Mouse (Mus musculus) liver, embryonic 13.5 days (tissue): ENCODE measurements around the gene Pdik1l. TPM values are rescaled to one million over a fixed set of nuclear protein-coding genes. Genes with fewer than 3 reads are reported as not detected.
"Not testable (repeated sequence)": the region's sequence is repeated elsewhere in the genome, so short reads cannot be mapped to it uniquely, and the experiment has no call there.

Experiments used
- ATAC-seq: fragments of 200-750 bp; cut with Nextera tagmentation; 2 replicates; pipeline ENCODE4 v1.8.0; 2017; ENCODE audit warnings: low read depth, mild to moderate bottlenecking, moderate number of reproducible peaks, moderate library complexity
- DNase-seq: peaks from one replicate; pipeline ENCODE4 v3.0.0; 2022
- H3K27ac ChIP-seq: fragments of 300-500 bp; sonication (generic); 2 replicates; pipeline ENCODE4 v1.5.1; 2015; ENCODE audit warnings: moderate library complexity, mild to moderate bottlenecking, inconsistent platforms
- H3K27me3 ChIP-seq: fragments of 300-500 bp; sonication (generic); 2 replicates; pipeline ENCODE4 v1.6.1; 2015; ENCODE audit warnings: mild to moderate bottlenecking, inconsistent platforms
- H3K36me3 ChIP-seq: fragments of 300-500 bp; sonication (generic); 2 replicates; pipeline ENCODE4 v1.6.1; 2015; ENCODE audit warnings: mild to moderate bottlenecking, inconsistent platforms
- H3K4me1 ChIP-seq: fragments of 300-500 bp; sonication (generic); replicated peaks from 2 replicates; pipeline ENCODE4 v1.6.1; 2015; ENCODE audit warnings: inconsistent platforms
- H3K4me2 ChIP-seq: fragments of 300-500 bp; sonication (generic); 2 replicates; pipeline ENCODE4 v1.6.1; 2015; ENCODE audit warnings: inconsistent platforms, mild to moderate bottlenecking, moderate library complexity
- H3K4me3 ChIP-seq: fragments of 300-500 bp; sonication (generic); replicated peaks from 2 replicates; pipeline ENCODE4 v1.5.1; 2015; ENCODE audit warnings: mild to moderate bottlenecking, inconsistent platforms
- H3K9ac ChIP-seq: fragments of 300-500 bp; sonication (generic); 2 replicates; pipeline ENCODE4 v1.6.1; 2015; ENCODE audit warnings: mild to moderate bottlenecking, inconsistent platforms
- H3K9me3 ChIP-seq: fragments of 300-500 bp; sonication (generic); replicated peaks from 2 replicates; pipeline ENCODE4 v1.6.1; 2016; ENCODE audit warnings: inconsistent platforms
- WGBS: fragments of 180-500 bp; shearing (Covaris S2); methylation state at CpG from one replicate; pipeline ENCODE4 v1.1.7; 2015; ENCODE audit not compliant: insufficient replicate concordance; 5-methylcytosine and 5-hydroxymethylcytosine counted together
- polyA plus RNA-seq: library from polyadenylated mRNA; unstranded; fragments of >200 nt; fragmentation: Nextera tagmentation; extraction: Ambion mirVana; gene quantifications from 2 replicates; pipeline ENCODE4 v1.2.1, GENCODE M21; 2015

The Pdik1l gene
- polyA plus RNA-seq, 1 experiment from 2014 or later = 12.3 TPM

DNA sequence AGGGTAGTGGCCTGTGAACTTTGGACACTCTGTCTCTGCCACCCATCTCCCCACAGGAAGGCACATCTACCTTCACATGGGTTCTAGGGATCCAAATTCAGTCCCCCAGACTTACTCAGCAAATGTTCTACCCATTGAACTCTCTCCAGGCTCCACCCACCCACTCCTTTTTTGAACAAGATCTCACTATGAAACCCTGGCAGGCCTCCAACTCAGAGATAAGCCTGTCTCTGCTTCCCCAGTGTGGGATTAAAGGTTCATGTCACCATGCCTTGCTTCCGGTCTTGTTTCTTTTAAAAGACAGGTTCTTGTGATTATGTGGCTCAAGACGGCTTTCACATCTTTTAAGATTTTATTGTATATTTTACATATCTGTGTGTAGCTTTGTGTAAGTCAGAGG lies 2.8 kb downstream of the Pdik1l start:
- Histone ChIP-seq H3K4me3 (peak overlapping the region; percentile 100), H3K9me3 (no peaks in the 10 kb centered on the region), H3K9ac (peak overlapping the region; percentile 99), H3K27ac (peak overlapping the region; percentile 87), H3K4me1 (peaks cover 47% of the 10 kb centered on the region), H3K36me3 (peaks cover 46% of the 10 kb centered on the region), H3K27me3 (no peaks in the 10 kb centered on the region), H3K4me2 (peak overlapping the region; percentile 92)
- DNase-seq = peak; percentile 69
- ATAC-seq = no peak
- WGBS = 22% methylated on average over 2 of the region's 2 CpGs

GRCm38 (mm10) chr4:134273417-134274345 lies 14.0 kb downstream of the Pdik1l start:
- Histone ChIP-seq H3K9me3 (no peaks in the 10 kb centered on the region), H3K4me3 (peak overlapping the region; percentile 41), H3K4me2 (peak overlapping the region; percentile 67), H3K9ac (peak overlapping the region; percentile 62), H3K36me3 (peaks cover 28% of the 10 kb centered on the region), H3K4me1 (peaks cover 28% of the 10 kb centered on the region), H3K27me3 (no peaks in the 10 kb centered on the region), H3K27ac (peak overlapping the region; percentile 92)
- ATAC-seq (peak; percentile 94), DNase-seq (peak; percentile 62)
- WGBS = under 1% methylated on average over 14 of the region's 14 CpGs

GRCm38 (mm10) chr4:134272731-134273416 lies 14.8 kb downstream of the Pdik1l start:
- Histone ChIP-seq H3K9ac (peak overlapping the region; percentile 62), H3K9me3 (no peaks in the 10 kb centered on the region), H3K36me3 (peaks cover 21% of the 10 kb centered on the region), H3K27ac (peak overlapping the region; percentile 92), H3K27me3 (no peaks in the 10 kb centered on the region), H3K4me3 (peak overlapping the region; percentile 41), H3K4me1 (peaks cover 28% of the 10 kb centered on the region), H3K4me2 (peak overlapping the region; percentile 67)
- ATAC-seq = peak; percentile 50
- no peak for DNase-seq
- 12% methylated on average over 12 of the region's 13 CpGs for WGBS

- WGBS = 64% methylated on average over 7 of the region's 7 CpGs
- Histone ChIP-seq H3K36me3 (peaks cover 13% of the 10 kb centered on the region), H3K4me1 (peaks cover 28% of the 10 kb centered on the region), H3K27ac (peak overlapping the region; percentile 29; the same call in 1 of the 2 replicates), H3K27me3 (no peaks in the 10 kb centered on the region), H3K9ac (no peak overlapping the region), H3K4me3 (no peak overlapping the region), H3K9me3 (no peaks in the 10 kb centered on the region), H3K4me2 (peak overlapping the region; percentile 67; the same call in 1 of the 2 replicates)
- no peak for DNase-seq
- ATAC-seq = no peak
Observed at GRCm38 (mm10) chr4:134271979-134272378, 15.7 kb downstream of the Pdik1l start.

DNA sequence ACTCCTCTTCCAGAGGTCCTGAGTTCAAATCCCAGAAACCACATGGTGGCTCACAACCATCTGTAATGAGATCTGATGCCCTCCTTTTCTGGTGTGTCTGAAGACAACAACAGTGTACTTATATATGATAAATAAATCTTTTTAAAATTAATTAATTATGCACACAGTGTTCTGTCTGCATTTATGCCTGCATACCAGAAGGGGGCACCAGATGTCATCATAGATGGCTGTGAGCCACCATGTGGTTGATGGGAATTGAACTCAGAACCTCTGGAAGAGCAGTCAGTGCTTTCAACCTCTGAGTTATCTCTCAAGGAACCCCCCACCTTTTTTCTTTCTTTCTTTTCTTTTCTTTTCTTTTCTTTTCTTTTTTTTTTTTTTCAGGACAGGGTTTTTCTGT lies 18.1 kb downstream of the Pdik1l start:
- peaks cover 27% of the 10 kb centered on the region for H3K4me1 ChIP-seq
- ATAC-seq, H3K4me2 ChIP-seq, H3K4me3 ChIP-seq, H3K27ac ChIP-seq, DNase-seq, H3K9ac ChIP-seq, H3K9me3 ChIP-seq, H3K36me3 ChIP-seq, H3K27me3 ChIP-seq: not testable (repeated sequence)

DNA sequence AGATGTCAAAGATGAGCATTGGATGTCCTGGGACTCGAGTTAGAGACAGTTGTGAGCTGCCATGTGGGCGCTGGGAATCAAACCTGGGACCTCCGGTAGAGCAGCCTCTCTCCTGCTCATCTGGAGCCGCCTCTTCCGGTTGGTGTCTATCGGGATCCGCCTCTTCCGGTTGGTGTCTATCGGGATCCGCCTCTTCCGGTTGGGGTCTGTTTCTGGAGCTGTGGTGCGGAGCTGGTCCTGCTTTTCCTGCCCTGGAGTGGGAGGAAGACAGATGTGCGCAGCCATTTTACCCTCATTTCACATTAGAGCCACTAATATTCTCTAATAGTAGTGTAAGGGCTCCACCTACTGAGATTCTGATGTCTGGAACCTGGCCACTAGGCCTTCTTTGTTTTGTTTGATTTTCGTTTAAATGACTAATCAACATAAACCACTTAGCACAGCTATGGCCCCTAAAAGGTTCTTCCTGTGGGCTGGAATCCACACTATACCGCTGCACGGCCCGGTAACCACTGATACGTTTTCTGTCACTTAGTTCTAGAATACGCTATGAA lies 19.5 kb downstream of the Pdik1l start:
- ATAC-seq (no peak), DNase-seq (no peak)
- no peak overlapping the region for H3K4me3 ChIP-seq
- no peak overlapping the region for H3K9ac ChIP-seq
- no peaks in the 10 kb centered on the region for H3K36me3 ChIP-seq
- H3K27ac ChIP-seq = no peak overlapping the region
- H3K4me1 ChIP-seq = peaks cover 13% of the 10 kb centered on the region
- H3K4me2 ChIP-seq = no peak overlapping the region
- H3K27me3 ChIP-seq = no peaks in the 10 kb centered on the region
- whole genome bisulfite sequencing = 72% methylated on average over 19 of the region's 19 CpGs
- no peaks in the 10 kb centered on the region for H3K9me3 ChIP-seq

DNA sequence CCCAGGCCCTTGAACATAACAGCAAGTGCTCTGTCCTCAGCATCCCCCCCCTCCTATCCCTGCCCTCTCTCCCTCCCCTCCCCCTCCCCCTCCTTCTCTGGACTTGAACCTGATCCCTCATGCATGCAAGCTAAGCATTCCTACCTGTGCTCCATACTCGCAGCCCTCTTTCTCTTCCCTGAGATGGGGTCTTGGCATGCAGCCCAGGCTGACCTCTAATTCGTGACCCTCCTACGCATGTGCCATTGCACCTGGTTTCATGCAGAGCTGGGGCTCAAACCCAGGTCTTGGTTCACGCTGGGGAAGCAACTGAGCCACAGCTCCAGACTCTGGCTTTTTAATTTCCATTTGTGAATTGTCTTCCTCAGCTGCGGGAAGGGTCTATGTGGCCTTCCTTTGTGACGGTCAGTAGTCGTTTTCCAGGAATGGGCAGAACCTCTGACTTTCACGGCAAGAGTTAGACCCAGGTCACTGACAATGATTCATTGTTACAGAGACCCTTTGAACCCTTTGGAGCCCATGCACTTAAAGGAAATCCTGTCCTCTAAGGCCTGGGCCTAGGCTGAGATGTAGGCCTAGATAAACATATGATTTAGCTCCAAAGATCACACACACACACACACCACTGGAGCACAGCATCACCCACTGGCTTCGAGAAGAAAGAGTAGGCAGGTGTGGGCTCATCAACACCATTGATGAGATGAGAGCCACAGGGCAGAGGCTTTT lies 21.7 kb downstream of the Pdik1l start:
- Histone ChIP-seq H3K9me3 (no peaks in the 10 kb centered on the region), H3K36me3 (no peaks in the 10 kb centered on the region), H3K4me2 (no peak overlapping the region), H3K4me3 (no peak overlapping the region), H3K27me3 (peaks cover 9% of the 10 kb centered on the region; the same call in 1 of the 2 replicates), H3K9ac (no peak overlapping the region), H3K4me1 (no peaks in the 10 kb centered on the region), H3K27ac (no peak overlapping the region)
- DNase-seq (no peak), ATAC-seq (no peak)
- 51% methylated on average over 9 of the region's 9 CpGs for WGBS

GRCm38 (mm10) chr4:134263191-134263590 lies 24.5 kb downstream of the Pdik1l start:
- no peaks in the 10 kb centered on the region for H3K36me3 ChIP-seq
- no peak overlapping the region for H3K27ac ChIP-seq
- peaks cover 9% of the 10 kb centered on the region; the same call in 1 of the 2 replicates for H3K27me3 ChIP-seq
- 33% methylated on average over 6 of the region's 6 CpGs for WGBS
- no peak overlapping the region for H3K4me3 ChIP-seq
- H3K9ac ChIP-seq = no peak overlapping the region
- H3K9me3 ChIP-seq = no peaks in the 10 kb centered on the region
- no peak overlapping the region for H3K4me2 ChIP-seq
- DNase-seq (no peak), ATAC-seq (no peak)
- H3K4me1 ChIP-seq = peaks cover 5% of the 10 kb centered on the region

DNA sequence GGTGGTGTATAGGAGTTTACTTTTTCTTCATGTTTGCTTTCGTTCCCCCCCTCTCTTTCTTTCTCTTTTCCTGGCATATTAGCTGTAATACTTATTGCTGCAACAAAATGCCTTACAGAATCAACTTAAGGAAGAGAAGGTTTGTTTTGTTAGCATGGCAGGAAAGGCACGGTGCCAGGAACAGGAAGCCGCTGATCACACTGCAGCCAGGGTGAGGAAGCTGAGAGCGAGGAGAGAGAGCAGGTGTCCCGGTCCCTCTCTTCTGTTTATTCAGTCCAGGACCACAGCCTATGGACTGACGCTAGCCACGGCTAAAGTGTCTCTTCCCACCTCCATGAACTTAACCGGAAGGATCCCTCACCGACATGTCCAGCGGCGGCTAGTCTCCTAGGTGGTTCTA lies 29.3 kb downstream of the Pdik1l start:
- ATAC-seq = no peak
- no peak overlapping the region for H3K9ac ChIP-seq
- H3K27ac ChIP-seq = no peak overlapping the region
- H3K4me3 ChIP-seq = no peak overlapping the region
- no peak for DNase-seq
- H3K9me3 ChIP-seq = no peaks in the 10 kb centered on the region
- no peak overlapping the region for H3K4me2 ChIP-seq
- H3K36me3 ChIP-seq = no peaks in the 10 kb centered on the region
- peaks cover 48% of the 10 kb centered on the region for H3K4me1 ChIP-seq
- WGBS = 33% methylated on average over 11 of the region's 11 CpGs
- peaks cover 49% of the 10 kb centered on the region for H3K27me3 ChIP-seq

- ATAC-seq (no peak), DNase-seq (no peak)
- peaks cover 53% of the 10 kb centered on the region for H3K4me1 ChIP-seq
- H3K4me2 ChIP-seq = no peak overlapping the region
- H3K4me3 ChIP-seq = no peak overlapping the region
- WGBS = 30% methylated on average over 11 of the region's 11 CpGs
- H3K9ac ChIP-seq = no peak overlapping the region
- H3K9me3 ChIP-seq = no peaks in the 10 kb centered on the region
- peaks cover 57% of the 10 kb centered on the region for H3K27me3 ChIP-seq
- no peaks in the 10 kb centered on the region for H3K36me3 ChIP-seq
- H3K27ac ChIP-seq = no peak overlapping the region
Observed at GRCm38 (mm10) chr4:134257198-134258009, 30.3 kb downstream of the Pdik1l start.
